Mouse (Mus musculus): ENCODE results near the gene Atf4. TPM values are rescaled to one million over a fixed set of nuclear protein-coding genes. Genes with fewer than 3 reads are reported as not detected.
A peak's percentile ranks its signal among the peaks of the same experiment; 100 is the strongest.

Gene Atf4
- total RNA-seq, 1 experiment from 2014 or later, result 194 TPM

GRCm38 (mm10) chr15:80249672-80250071, 5.3 kb upstream of the Atf4 start:
- no peak for DNase-seq

DNA sequence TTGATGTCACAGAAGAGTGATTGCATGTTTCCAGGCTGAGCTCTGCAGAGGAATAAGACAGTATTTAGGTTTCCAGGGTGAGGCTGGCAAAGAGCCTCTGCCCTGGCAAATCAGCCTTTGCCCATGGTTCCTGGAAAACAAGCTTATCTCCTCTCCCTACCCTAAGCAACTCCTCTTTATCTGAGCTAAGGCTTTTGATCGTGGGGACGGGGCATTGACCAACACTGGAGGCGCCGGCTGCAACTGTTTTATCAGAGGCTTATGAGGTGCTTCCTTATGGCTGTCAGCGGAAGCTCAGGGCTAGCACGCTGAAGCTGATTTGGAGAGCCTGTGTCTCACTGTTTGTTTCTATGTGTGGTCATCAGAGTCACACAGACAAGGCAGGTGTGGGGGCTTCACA, 4.4 kb upstream of the Atf4 start:
- no peak for DNase-seq

DNA sequence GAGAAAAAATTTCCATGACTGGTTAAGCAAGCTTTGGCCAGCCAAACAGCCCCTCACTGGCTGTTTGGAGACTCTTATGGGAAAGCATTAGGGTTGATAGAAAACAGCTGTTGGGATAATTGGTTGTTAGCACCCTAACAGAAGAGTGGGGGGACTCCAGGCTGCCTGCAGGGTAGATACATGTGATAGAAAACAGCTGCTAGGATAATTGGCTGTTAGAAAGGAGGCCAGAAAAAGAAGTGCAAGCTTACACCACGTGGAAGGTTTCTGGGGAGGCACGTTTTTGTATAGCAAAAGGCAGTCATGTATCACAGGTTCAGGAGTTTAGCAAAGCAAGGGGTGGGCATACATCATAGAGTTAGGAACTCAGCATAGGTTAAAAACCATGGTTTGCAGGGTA, 1.5 kb upstream of the Atf4 start:
- DNase-seq, result no peak

GRCm38 (mm10) chr15:80254207-80254606, 777 bp upstream of the Atf4 start:
- DNase-seq, result peak; percentile 81

GRCm38 (mm10) chr15:80255646-80256121, 700 bp downstream of the Atf4 start:
- DNase-seq, result peak; percentile 88

DNA sequence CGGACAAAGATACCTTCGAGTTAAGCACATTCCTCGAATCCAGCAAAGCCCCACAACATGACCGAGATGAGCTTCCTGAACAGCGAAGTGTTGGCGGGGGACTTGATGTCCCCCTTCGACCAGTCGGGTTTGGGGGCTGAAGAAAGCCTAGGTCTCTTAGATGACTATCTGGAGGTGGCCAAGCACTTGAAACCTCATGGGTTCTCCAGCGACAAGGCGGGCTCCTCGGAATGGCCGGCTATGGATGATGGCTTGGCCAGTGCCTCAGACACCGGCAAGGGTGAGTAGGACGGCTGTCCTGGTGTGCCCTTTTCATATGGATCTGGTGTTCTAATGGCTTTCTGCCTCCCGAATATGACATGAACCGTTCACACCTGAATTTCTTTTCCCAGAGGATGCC, 1.3 kb downstream of the Atf4 start:
- DNase-seq, result no peak

DNA sequence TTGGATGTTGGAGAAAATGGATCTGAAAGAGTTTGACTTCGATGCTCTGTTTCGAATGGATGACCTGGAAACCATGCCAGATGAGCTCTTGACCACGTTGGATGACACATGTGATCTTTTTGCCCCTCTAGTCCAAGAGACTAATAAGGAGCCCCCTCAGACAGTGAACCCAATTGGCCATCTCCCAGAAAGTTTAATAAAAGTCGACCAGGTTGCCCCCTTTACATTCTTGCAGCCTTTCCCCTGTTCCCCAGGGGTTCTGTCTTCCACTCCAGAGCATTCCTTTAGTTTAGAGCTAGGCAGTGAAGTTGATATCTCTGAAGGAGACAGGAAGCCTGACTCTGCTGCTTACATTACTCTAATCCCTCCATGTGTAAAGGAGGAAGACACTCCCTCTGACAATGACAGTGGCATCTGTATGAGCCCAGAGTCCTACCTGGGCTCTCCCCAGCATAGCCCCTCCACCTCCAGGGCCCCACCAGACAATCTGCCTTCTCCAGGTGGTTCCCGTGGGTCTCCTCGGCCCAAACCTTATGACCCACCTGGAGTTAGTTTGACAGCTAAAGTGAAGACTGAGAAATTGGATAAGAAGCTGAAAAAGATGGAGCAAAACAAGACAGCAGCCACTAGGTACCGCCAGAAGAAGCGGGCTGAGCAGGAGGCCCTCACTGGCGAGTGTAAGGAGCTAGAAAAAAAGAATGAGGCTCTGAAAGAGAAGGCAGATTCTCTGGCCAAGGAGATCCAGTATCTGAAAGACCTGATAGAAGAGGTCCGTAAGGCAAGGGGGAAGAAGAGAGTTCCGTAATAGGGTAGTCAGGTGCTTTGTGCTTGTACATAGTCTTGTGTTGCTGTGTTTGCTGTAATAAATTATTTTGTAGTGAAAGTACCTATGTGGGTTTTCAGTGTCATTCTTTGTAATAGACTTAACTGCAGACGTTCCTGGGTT, 1.9 kb downstream of the Atf4 start:
- no peak for DNase-seq

DNA sequence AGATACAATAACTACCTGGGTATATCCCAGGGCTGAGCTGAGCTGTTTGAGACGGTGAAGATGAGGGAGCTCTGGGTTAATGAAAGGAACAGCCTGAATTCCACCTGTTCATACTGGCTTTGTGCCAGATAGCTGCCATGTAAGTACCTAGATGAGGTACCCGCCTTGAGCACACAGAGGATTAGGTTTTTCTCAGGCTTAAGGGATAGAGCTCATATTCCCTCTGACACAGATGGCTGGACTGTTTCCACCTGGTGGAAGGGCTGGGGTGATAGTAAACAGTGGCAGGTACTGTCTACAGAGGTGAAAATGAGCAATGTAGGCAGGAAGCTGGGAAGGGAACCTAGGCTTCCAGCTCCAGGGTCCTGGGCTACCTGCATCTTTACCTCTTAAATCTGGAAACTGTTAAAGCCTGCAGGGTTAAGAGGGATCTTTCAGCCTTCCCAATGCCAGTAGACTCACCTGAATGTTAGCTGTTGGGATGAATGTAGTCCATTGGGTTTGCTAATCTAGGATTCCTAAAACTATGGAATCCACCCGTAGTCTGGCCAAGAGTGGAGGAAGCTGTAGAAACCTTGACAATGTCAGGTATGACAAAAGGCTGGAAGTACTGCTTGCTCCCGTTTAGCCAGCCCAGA, 2.7 kb downstream of the Atf4 start:
- no peak for DNase-seq

DNA sequence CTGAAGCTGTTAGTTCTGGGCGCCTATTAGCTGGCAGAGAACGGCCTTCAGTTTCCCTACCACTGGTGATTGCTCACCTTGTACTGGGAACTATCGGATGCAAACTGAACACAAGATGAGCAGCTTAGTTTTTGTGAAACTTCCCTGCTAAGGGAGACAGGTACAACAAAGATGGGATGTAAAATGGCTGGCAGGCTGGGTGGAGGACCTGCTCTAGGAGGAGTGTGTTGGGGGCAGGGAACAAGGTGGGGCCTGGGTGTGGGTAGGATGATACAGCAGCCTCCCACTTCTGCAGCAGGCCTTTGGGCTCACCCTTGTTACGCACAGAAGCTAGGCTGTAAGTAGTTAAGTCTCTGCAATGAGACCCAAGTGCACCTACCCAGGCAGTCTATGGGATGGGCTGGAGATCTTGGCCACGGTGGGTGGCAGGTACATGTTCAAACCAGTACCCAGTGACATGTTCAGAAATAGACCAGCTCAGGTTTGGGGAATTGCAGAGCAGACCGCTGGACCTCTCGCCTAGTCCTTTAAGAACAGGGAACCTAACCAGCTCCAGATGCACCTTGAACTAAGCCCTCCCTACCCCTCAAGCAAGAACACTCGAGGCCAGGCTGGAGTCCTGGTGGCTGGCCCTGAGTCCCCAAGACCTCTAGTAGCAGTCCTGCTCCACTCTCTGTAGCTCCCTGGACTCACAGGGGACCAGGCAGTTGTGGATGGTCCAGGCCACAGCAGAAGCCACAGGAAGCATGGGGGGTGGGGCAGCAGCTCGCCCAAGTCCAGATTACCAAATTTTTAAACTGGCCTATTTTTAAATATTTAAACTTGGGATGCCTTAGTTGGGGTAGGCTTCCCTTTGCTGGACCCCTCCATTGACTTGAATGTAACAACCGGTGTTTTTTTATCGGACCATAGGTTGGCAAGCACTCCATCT, 3.5 kb downstream of the Atf4 start:
- DNase-seq, result no peak

GRCm38 (mm10) chr15:80259406-80260045, 4.5 kb downstream of the Atf4 start:
- DNase-seq, result no peak

DNA sequence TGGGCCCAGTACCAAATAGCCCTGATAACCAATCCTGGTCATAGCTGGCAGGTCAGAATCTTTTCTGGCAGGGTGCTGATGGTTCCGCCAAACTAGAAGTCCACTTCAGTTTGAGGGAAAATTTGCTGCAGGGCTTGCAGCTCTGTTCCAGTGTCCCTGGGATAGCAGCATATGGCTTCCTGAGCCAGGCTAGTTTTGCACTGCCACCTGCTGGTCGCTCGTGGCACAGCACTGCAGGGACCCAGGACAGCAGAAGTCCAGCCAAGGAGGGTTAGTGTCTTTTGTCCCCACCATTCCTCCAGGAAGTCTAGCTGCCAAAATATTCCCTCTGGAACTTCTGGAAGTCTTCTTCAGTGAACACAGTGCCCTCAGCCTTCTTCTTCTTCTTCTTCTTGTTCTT, 5.7 kb downstream of the Atf4 start:
- DNase-seq, result peak; percentile 86

DNA sequence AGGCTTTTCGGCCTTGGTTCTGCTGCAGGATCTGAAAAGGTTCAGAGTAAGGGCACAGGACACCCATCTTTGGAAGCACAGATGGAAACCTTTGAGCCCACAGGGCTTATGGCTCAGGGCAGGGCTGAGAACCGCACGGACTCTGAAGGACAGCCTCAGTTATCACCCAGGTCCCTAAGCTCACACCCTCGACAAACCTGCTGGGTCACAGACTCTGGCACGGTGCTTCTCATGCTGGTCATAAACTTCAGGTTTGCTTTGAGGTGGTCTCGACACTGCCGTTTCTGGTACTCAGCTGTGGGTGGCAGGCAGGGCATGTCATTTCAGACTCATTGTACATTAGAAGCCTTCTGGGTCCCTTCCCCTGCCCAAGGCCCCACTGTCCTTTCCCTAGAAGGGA, 6.1 kb downstream of the Atf4 start:
- DNase-seq, result no peak

GRCm38 (mm10) chr15:80263610-80264575, 8.9 kb downstream of the Atf4 start, which contains the start of gene Rps19bp1:
Gene Rps19bp1 (minus strand): TSS chr15:80264315.
- DNase-seq, result peak; percentile 88

GRCm38 (mm10) chr15:80266281-80266680, 11.3 kb downstream of the Atf4 start:
- peak; percentile 70 for DNase-seq

DNA sequence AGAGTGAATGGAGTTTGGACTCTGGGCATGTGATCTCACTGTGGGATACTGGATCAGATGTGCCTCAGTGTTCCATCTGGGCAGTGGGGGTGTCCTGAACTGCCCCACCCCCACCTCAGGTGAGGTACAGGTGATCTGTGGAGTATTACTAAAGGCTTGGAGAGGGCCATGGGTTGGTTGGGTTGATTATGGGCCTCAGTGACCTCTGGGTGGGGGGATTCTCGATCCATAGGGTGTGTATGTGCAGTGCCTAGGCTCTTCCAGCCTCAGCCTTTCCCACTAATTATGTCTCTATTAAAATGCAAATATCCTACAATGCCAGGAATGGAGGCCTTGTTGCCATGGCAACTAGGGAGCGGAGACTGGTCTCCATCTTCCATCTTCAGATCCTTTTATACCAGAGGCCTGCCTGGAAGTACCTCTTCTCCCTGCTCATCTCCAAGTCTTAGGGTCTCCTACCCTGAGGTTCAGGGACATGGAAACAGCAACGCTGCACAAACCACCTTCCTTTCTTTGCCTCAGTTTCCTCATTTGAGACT, 16.9 kb downstream of the Atf4 start:
- no peak for DNase-seq

DNA sequence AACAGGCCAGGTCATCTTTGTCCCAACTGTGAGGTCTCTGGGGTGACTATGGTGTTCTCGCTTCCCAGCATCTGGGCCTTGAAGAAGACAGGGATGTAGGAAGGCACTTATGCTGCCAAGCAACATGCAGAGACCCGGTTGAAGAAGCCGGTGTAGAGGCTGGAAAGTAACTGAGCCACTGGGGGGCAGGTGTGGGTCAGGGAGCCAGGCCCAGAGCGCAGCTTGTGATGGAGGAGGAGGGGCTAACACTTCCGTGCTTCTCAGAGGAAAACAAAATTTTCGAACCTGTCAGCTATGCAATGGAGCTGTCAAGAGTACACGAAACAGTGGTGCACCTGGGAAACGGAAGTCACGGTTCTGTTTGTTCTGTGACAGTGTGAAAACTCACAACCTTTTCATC, 22.1 kb downstream of the Atf4 start:
- DNase-seq, result no peak

- peak; percentile 75 for DNase-seq
Observed at GRCm38 (mm10) chr15:80277625-80278024, 22.6 kb downstream of the Atf4 start.

GRCm38 (mm10) chr15:80278121-80278759, 23.3 kb downstream of the Atf4 start:
- DNase-seq, result no peak

DNA sequence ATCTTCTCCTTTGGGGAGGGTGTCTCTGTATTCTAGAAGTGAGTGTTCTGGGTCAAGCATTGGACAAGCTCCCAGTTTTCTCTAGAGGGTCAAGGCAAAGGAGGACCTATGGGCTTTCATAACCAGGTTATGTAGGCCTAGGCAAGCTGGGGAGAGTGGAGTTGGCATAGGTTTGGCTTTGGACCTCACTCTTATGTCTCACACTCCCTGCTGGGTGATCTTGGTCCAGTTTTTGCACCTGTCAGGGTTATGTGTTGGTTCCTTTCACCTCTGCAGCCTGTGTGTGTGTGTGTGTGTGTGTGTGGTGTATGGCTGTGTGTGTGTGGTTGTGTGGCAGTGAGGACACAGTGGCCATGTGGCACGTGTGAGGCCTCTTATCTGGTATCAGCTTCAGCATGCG, 24.1 kb downstream of the Atf4 start:
- no peak for DNase-seq

GRCm38 (mm10) chr15:80280646-80281045, 25.7 kb downstream of the Atf4 start:
- peak; percentile 39 for DNase-seq
